Mouse (Mus musculus) v-Abl transformed pro-B cells (cell line): Measurements from ENCODE around the gene Cnnm2.
"Not testable (repeated sequence)": the region's sequence is repeated elsewhere in the genome, so short reads cannot be mapped to it uniquely, and the experiment has no call there.

Experiments
- in situ Hi-C, 2 experiments: fragments of 400-800 bp; cut with MboI; formaldehyde crosslinking; loops; one replicate each; pipeline ENCODE4 v1.15.1; 2025; ENCODE audit not compliant: unreplicated experiment in 2 of 2

Gene Cnnm2

GRCm38 (mm10) chr19:46756221-46756620 lies 5.2 kb upstream of the Cnnm2 start:
- in situ Hi-C loops: no loop called here

GRCm38 (mm10) chr19:46759096-46759495 lies 2.3 kb upstream of the Cnnm2 start:
- in situ Hi-C loops: no loop called here

- in situ Hi-C loops: loop anchor here (5.0 kb wide), 4 partner anchors 107 to 412 kb away; no protein-coding TSS in a partner anchor
Observed at GRCm38 (mm10) chr19:46759909-46760308, 1.5 kb upstream of the Cnnm2 start.

- in situ Hi-C loops: loop anchor here (5.0 kb wide), 4 partner anchors 107 to 412 kb away; no protein-coding TSS in a partner anchor
Observed at GRCm38 (mm10) chr19:46760375-46761160, 828 bp upstream of the Cnnm2 start.

- in situ Hi-C loops: loop anchor here (5.0 kb wide), 4 partner anchors 105 to 410 kb away; no protein-coding TSS in a partner anchor
Observed at GRCm38 (mm10) chr19:46761971-46762290, 535 bp downstream of the Cnnm2 start.

- in situ Hi-C loops: loop anchor here (5.0 kb wide), 4 partner anchors 105 to 410 kb away; no protein-coding TSS in a partner anchor
Observed at GRCm38 (mm10) chr19:46762291-46762991, 1.0 kb downstream of the Cnnm2 start.

GRCm38 (mm10) chr19:46762992-46763342 lies 1.6 kb downstream of the Cnnm2 start:
- in situ Hi-C loops: loop anchor here (5.0 kb wide), 4 partner anchors 104 to 409 kb away; no protein-coding TSS in a partner anchor

- in situ Hi-C loops: loop anchor here (5.0 kb wide), 4 partner anchors 104 to 409 kb away; no protein-coding TSS in a partner anchor
Observed at GRCm38 (mm10) chr19:46763356-46763755, 2.0 kb downstream of the Cnnm2 start.

GRCm38 (mm10) chr19:46763932-46764762 lies 2.8 kb downstream of the Cnnm2 start:
- in situ Hi-C loops: loop anchor here (5.0 kb wide), 4 partner anchors 103 to 408 kb away; no protein-coding TSS in a partner anchor

- in situ Hi-C loops: loop anchor here (5.0 kb wide), 4 partner anchors 103 to 408 kb away; no protein-coding TSS in a partner anchor
Observed at GRCm38 (mm10) chr19:46764763-46765117, 3.3 kb downstream of the Cnnm2 start.

GRCm38 (mm10) chr19:46766125-46766524 lies 4.7 kb downstream of the Cnnm2 start:
- in situ Hi-C loops: no loop called here

GRCm38 (mm10) chr19:46769759-46770158 lies 8.4 kb downstream of the Cnnm2 start:
- in situ Hi-C loops: no loop called here

- in situ Hi-C loops: no loop called here
Observed at GRCm38 (mm10) chr19:46771801-46772200, 10.4 kb downstream of the Cnnm2 start.

GRCm38 (mm10) chr19:46776391-46776790 lies 15.0 kb downstream of the Cnnm2 start:
- in situ Hi-C loops: no loop called here

- in situ Hi-C loops: no loop called here
Observed at GRCm38 (mm10) chr19:46776850-46777249, 15.5 kb downstream of the Cnnm2 start.

GRCm38 (mm10) chr19:46777928-46778680 lies 16.7 kb downstream of the Cnnm2 start:
- in situ Hi-C loops: no loop called here

GRCm38 (mm10) chr19:46779130-46779529 lies 17.7 kb downstream of the Cnnm2 start:
- in situ Hi-C loops: not testable (repeated sequence)

- in situ Hi-C loops: no loop called here
Observed at GRCm38 (mm10) chr19:46784038-46784437, 22.6 kb downstream of the Cnnm2 start.

GRCm38 (mm10) chr19:46784502-46784901 lies 23.1 kb downstream of the Cnnm2 start:
- in situ Hi-C loops: no loop called here

- in situ Hi-C loops: no loop called here
Observed at GRCm38 (mm10) chr19:46785633-46786032, 24.2 kb downstream of the Cnnm2 start.
